Mouse (Mus musculus) lung, postnatal 0 days (tissue): Measurements from ENCODE around the gene Dnajc30. TPM values are rescaled to one million over a fixed set of nuclear protein-coding genes. Genes with fewer than 3 reads are reported as not detected.

Experiments
- ATAC-seq: fragments of 200-750 bp; cut with Nextera tagmentation; 2 replicates; pipeline ENCODE4 v1.8.0; 2017; ENCODE audit warnings: moderate library complexity
- DNase-seq: peaks from one replicate; pipeline ENCODE4 v3.0.0-alpha.2; 2016; ENCODE audit warnings: low spot score
- H3K27ac ChIP-seq: fragments of 300-500 bp; sonication (generic); 2 replicates; pipeline ENCODE4 v1.5.1; 2014; ENCODE audit warnings: antibody characterized with exemption, mild to moderate bottlenecking, low read length, mixed read lengths
- H3K27me3 ChIP-seq: fragments of 300-500 bp; sonication (generic); replicated peaks from 2 replicates; pipeline ENCODE4 v1.6.1; 2014; ENCODE audit warnings: low read length, mixed read lengths; ENCODE audit not compliant: insufficient read depth
- H3K36me3 ChIP-seq: fragments of 300-500 bp; sonication (generic); 2 replicates; pipeline ENCODE4 v1.6.1; 2014; ENCODE audit warnings: low read length, mixed read lengths; ENCODE audit not compliant: insufficient read depth
- H3K4me1 ChIP-seq: fragments of 300-500 bp; sonication (generic); 2 replicates; pipeline ENCODE4 v1.6.1; 2014; ENCODE audit warnings: antibody characterized with exemption, low read depth, low read length, mixed read lengths; ENCODE audit not compliant: insufficient read depth
- H3K4me2 ChIP-seq: fragments of 300-500 bp; sonication (generic); replicated peaks from 2 replicates; pipeline ENCODE4 v1.6.1; 2014; ENCODE audit warnings: low read depth, mild to moderate bottlenecking, low read length, moderate library complexity, mixed read lengths
- H3K4me3 ChIP-seq: fragments of 300-500 bp; sonication (generic); 2 replicates; pipeline ENCODE4 v1.5.1; 2014; ENCODE audit warnings: low read depth, low read length
- H3K9ac ChIP-seq: fragments of 300-500 bp; sonication (generic); replicated peaks from 2 replicates; pipeline ENCODE4 v1.6.1; 2014; ENCODE audit warnings: low read depth, mild to moderate bottlenecking
- H3K9me3 ChIP-seq: fragments of 300-500 bp; sonication (generic); 2 replicates; pipeline ENCODE4 v1.6.1; 2016; ENCODE audit warnings: low read length, mixed read lengths
- CTCF ChIP-seq: IDR thresholded peaks from 2 replicates; pipeline ENCODE4 v1.5.1; 2016; ENCODE audit warnings: antibody characterized with exemption, mild to moderate bottlenecking
- EP300 ChIP-seq: IDR thresholded peaks from 2 replicates; pipeline ENCODE4 v1.6.1; 2016; ENCODE audit warnings: antibody characterized with exemption, mild to moderate bottlenecking, control low read depth
- WGBS: fragments of 180-500 bp; shearing (Covaris S2); extraction: QIAGEN DNeasy Blood & Tissue Kit; methylation state at CpG from one replicate; pipeline ENCODE4 v1.1.7; 2014; 5-methylcytosine and 5-hydroxymethylcytosine counted together
- polyA plus RNA-seq: library from polyadenylated mRNA; unstranded; fragments of >200 nt; fragmentation: Nextera tagmentation; extraction: Ambion mirVana; gene quantifications from 2 replicates; pipeline ENCODE4 v1.2.1, GENCODE M21; 2015

Dnajc30 gene
- polyA plus RNA-seq, 1 experiment from 2014 or later: 28.8 TPM

GRCm38 (mm10) chr5:135100981-135101380 is 37.0 kb downstream of the Dnajc30 start:
- ATAC-seq: no peak
- WGBS: 55% methylated on average over 1 of the region's 1 CpGs
- H3K4me1 ChIP-seq: no peaks in the 10 kb centered on the region
- H3K9me3 ChIP-seq: no peaks in the 10 kb centered on the region
- H3K4me3 ChIP-seq: no peak overlapping the region
- H3K27me3 ChIP-seq: no peaks in the 10 kb centered on the region
- TF ChIP-seq EP300: no peak
- H3K36me3 ChIP-seq: no peaks in the 10 kb centered on the region
- H3K4me2 ChIP-seq: no peak overlapping the region
- no peak for DNase-seq
- H3K9ac ChIP-seq: no peak overlapping the region
- H3K27ac ChIP-seq: no peak overlapping the region

GRCm38 (mm10) chr5:135103999-135104660 is 40.1 kb downstream of the Dnajc30 start:
- DNase-seq: no peak
- Histone ChIP-seq H3K9ac (no peak overlapping the region), H3K27me3 (peaks cover 9% of the 10 kb centered on the region; the same call in 1 of the 2 replicates), H3K36me3 (no peaks in the 10 kb centered on the region), H3K27ac (no peak overlapping the region), H3K9me3 (no peaks in the 10 kb centered on the region), H3K4me3 (no peak overlapping the region), H3K4me1 (0 out of 2 replicates have a peak, but pooled peaks cover 4% of the 10 kb centered on the region), H3K4me2 (no peak overlapping the region)
- TF ChIP-seq CTCF (peak; percentile 62), EP300 (no peak)
- 55% methylated on average over 11 of the region's 11 CpGs for WGBS
- no peak for ATAC-seq

GRCm38 (mm10) chr5:135106758-135107256 is 42.8 kb downstream of the Dnajc30 start:
- TF ChIP-seq EP300 (no peak), CTCF (no peak)
- Histone ChIP-seq H3K4me1 (0 out of 2 replicates have a peak, but pooled peaks cover 4% of the 10 kb centered on the region), H3K9ac (no peak overlapping the region), H3K27me3 (peaks cover 9% of the 10 kb centered on the region; the same call in 1 of the 2 replicates), H3K4me2 (peak overlapping the region; percentile 77), H3K27ac (no peak overlapping the region), H3K4me3 (peak overlapping the region; percentile 40), H3K9me3 (no peaks in the 10 kb centered on the region), H3K36me3 (no peaks in the 10 kb centered on the region)
- peak; percentile 96 for DNase-seq
- ATAC-seq: peak; percentile 91
- 4% methylated on average over 44 of the region's 48 CpGs for WGBS

- DNase-seq (peak; percentile 71), ATAC-seq (peak; percentile 71)
- Histone ChIP-seq H3K36me3 (no peaks in the 10 kb centered on the region), H3K27ac (no peak overlapping the region), H3K4me1 (0 out of 2 replicates have a peak, but pooled peaks cover 4% of the 10 kb centered on the region), H3K9me3 (no peaks in the 10 kb centered on the region), H3K4me3 (peak overlapping the region; percentile 40), H3K27me3 (peaks cover 9% of the 10 kb centered on the region; the same call in 1 of the 2 replicates), H3K9ac (no peak overlapping the region), H3K4me2 (peak overlapping the region; percentile 77)
- TF ChIP-seq CTCF (peak; percentile 69), EP300 (no peak)
- WGBS: 5% methylated on average over 40 of the region's 40 CpGs
Measured at GRCm38 (mm10) chr5:135107521-135108501, 43.8 kb downstream of the Dnajc30 start.

- Histone ChIP-seq H3K4me3 (no peak overlapping the region), H3K27me3 (peaks cover 9% of the 10 kb centered on the region; the same call in 1 of the 2 replicates), H3K36me3 (no peaks in the 10 kb centered on the region), H3K4me2 (no peak overlapping the region), H3K4me1 (0 out of 2 replicates have a peak, but pooled peaks cover 4% of the 10 kb centered on the region), H3K27ac (no peak overlapping the region), H3K9ac (no peak overlapping the region), H3K9me3 (no peaks in the 10 kb centered on the region)
- WGBS: 67% methylated on average over 6 of the region's 6 CpGs
- DNase-seq (no peak), ATAC-seq (no peak)
- TF ChIP-seq CTCF: no peak
- TF ChIP-seq EP300: no peak
Measured at GRCm38 (mm10) chr5:135109017-135109416, 45.0 kb downstream of the Dnajc30 start.

GRCm38 (mm10) chr5:135109426-135109825 is 45.4 kb downstream of the Dnajc30 start:
- H3K4me1 ChIP-seq: 0 out of 2 replicates have a peak, but pooled peaks cover 4% of the 10 kb centered on the region

More at GRCm38 (mm10) chr5:135109426-135109825, 45.4 kb downstream of the Dnajc30 start:
- no peak for DNase-seq
- Histone ChIP-seq H3K36me3 (no peaks in the 10 kb centered on the region), H3K4me3 (no peak overlapping the region), H3K27ac (no peak overlapping the region), H3K27me3 (peaks cover 9% of the 10 kb centered on the region; the same call in 1 of the 2 replicates), H3K4me2 (no peak overlapping the region), H3K9ac (no peak overlapping the region), H3K9me3 (no peaks in the 10 kb centered on the region)
- WGBS: 79% methylated on average over 3 of the region's 3 CpGs
- TF ChIP-seq CTCF (no peak), EP300 (no peak)
- ATAC-seq: no peak
